Mouse (Mus musculus) naive thymus-derived CD4-positive, alpha-beta T cell, adult 5 months (primary cell): ENCODE measurements around the gene Olfr201. TPM values are rescaled to one million over a fixed set of nuclear protein-coding genes. Genes with fewer than 3 reads are reported as not detected.

Source experiments
- polyA plus RNA-seq: library from polyadenylated mRNA; unstranded; fragments of 100-300 nt; shearing (Covaris generic); gene quantifications from one replicate; pipeline ENCODE4 v1.2.1, GENCODE M21; 2017

Gene Olfr201
- polyA plus RNA-seq = not detected

GRCm38 (mm10) chr16:59272532-59272931, at the start of gene Olfr201:
Gene Olfr201, minus strand, starts transcription at chr16:59272632.

GRCm38 (mm10) chr16:59318148-59318547, 45.7 kb upstream of the Olfr201 start, which contains the start of gene Olfr204:
Gene Olfr204, minus strand, starts transcription at chr16:59318248.

DNA sequence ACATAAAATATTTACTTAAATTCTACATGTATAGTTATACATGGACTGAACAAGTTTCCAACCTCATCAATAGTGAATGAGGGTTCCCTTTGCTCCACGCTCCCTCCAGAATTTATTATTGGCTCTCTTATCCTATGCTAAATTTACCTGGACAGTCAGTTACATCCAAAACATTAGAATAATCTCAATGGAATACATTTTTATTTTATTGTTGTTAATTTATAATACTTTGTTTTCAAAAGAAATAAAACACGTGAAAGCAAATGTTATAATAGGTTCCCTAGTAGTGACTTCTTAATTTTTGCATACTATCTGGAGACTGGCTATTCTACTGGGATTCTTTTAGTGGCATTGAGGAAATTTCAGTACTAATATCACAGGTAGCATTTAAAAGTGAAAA, 26.1 kb upstream of the Olfr201 start, which contains the start of gene Olfr203:
Gene Olfr203, plus strand, starts transcription at position 301 of the 400 bp plus-strand sequence.

GRCm38 (mm10) chr16:59286693-59287092, 14.3 kb upstream of the Olfr201 start, which contains the start of gene Olfr202:
Gene Olfr202, minus strand, starts transcription at chr16:59286793.

GRCm38 (mm10) chr16:59219667-59220066, 52.8 kb downstream of the Olfr201 start, which contains the start of gene Olfr199:
Gene Olfr199, minus strand, starts transcription at chr16:59219767.

Other genes with a start within 250 kb of the Olfr201 start
- gene Olfr186, start 242.3 kb downstream of the Olfr201 start, polyA plus RNA-seq = not detected
- gene Olfr187, start 232.9 kb downstream of the Olfr201 start, polyA plus RNA-seq = not detected
- gene Olfr190, start 194.6 kb downstream of the Olfr201 start, polyA plus RNA-seq = 0.15 TPM
- gene Olfr191, start 182.8 kb downstream of the Olfr201 start, polyA plus RNA-seq = not detected
- gene Olfr193, start 160.8 kb downstream of the Olfr201 start, polyA plus RNA-seq = not detected
- gene Olfr194, start 151.6 kb downstream of the Olfr201 start, polyA plus RNA-seq = not detected
- not detected for gene Olfr195, start 125.6 kb downstream of the Olfr201 start, polyA plus RNA-seq
- 0.67 TPM for gene Olfr196, start 102.2 kb downstream of the Olfr201 start, polyA plus RNA-seq
- not detected for gene Olfr198, start 69.1 kb downstream of the Olfr201 start, polyA plus RNA-seq
- gene Olfr199, start 52.9 kb downstream of the Olfr201 start, polyA plus RNA-seq = not detected
- not detected for gene Olfr202, start 14.2 kb upstream of the Olfr201 start, polyA plus RNA-seq
- not detected for gene Olfr203, start 26.2 kb upstream of the Olfr201 start, polyA plus RNA-seq
- gene Olfr204, start 45.6 kb upstream of the Olfr201 start, polyA plus RNA-seq = not detected
- gene Olfr205, start 58.5 kb upstream of the Olfr201 start, polyA plus RNA-seq = not detected
- gene Olfr206, start 76.6 kb upstream of the Olfr201 start, polyA plus RNA-seq = not detected
- gene Olfr209, start 91.4 kb upstream of the Olfr201 start, polyA plus RNA-seq = not detected
- gene Gabrr3, start 134.7 kb upstream of the Olfr201 start, polyA plus RNA-seq = not detected
- 49.0 TPM for gene Riox2, start 199.1 kb upstream of the Olfr201 start, polyA plus RNA-seq